Mouse (Mus musculus) thymus, postnatal 0 days (tissue): ENCODE data around the gene Bik. TPM values are rescaled to one million over a fixed set of nuclear protein-coding genes. Genes with fewer than 3 reads are reported as not detected.
A peak's percentile ranks its signal among the peaks of the same experiment; 100 is the strongest.

Experiments
- DNase-seq: peaks from one replicate; pipeline ENCODE4 v3.0.0-alpha.2; 2015; ENCODE audit warnings: low spot score
- polyA plus RNA-seq: library from polyadenylated mRNA; unstranded; fragments of >200 nt; fragmentation: Nextera tagmentation; extraction: Ambion mirVana; gene quantifications from 2 replicates; pipeline ENCODE4 v1.2.1, GENCODE M21; 2015

Gene Bik
- polyA plus RNA-seq, 1 experiment from 2014 or later, result 4.3 TPM

GRCm38 (mm10) chr15:83547144-83547543 is 20.5 kb downstream of the Bik start:
- DNase-seq, result no peak

GRCm38 (mm10) chr15:83550137-83550536 is 23.5 kb downstream of the Bik start:
- no peak for DNase-seq

GRCm38 (mm10) chr15:83553831-83554230 is 27.2 kb downstream of the Bik start:
- DNase-seq, result peak; percentile 30

- peak; percentile 93 for DNase-seq
Observed at GRCm38 (mm10) chr15:83555161-83555974, 28.7 kb downstream of the Bik start.

- no peak for DNase-seq
Observed at GRCm38 (mm10) chr15:83560941-83561477, 34.3 kb downstream of the Bik start.

GRCm38 (mm10) chr15:83562626-83563270 is 36.1 kb downstream of the Bik start:
- DNase-seq, result peak; percentile 83

GRCm38 (mm10) chr15:83563327-83563856 is 36.7 kb downstream of the Bik start, which contains the start of the genes Tspo and Mcat:
Gene Tspo, plus strand, starts transcription at chr15:83563592.
Gene Mcat, minus strand, starts transcription at chr15:83563787.
- DNase-seq, result peak; percentile 61

- peak; percentile 50 for DNase-seq
Observed at GRCm38 (mm10) chr15:83563857-83564651, 37.4 kb downstream of the Bik start.

GRCm38 (mm10) chr15:83565434-83565833 is 38.8 kb downstream of the Bik start:
- no peak for DNase-seq

- no peak for DNase-seq
Observed at GRCm38 (mm10) chr15:83566006-83566405, 39.3 kb downstream of the Bik start.

- DNase-seq, result no peak
Observed at GRCm38 (mm10) chr15:83567728-83568127, 41.1 kb downstream of the Bik start.

GRCm38 (mm10) chr15:83568544-83568943 is 41.9 kb downstream of the Bik start:
- DNase-seq, result no peak

GRCm38 (mm10) chr15:83569682-83570081 is 43.0 kb downstream of the Bik start:
- peak; percentile 67 for DNase-seq

GRCm38 (mm10) chr15:83570641-83571040 is 44.0 kb downstream of the Bik start:
- DNase-seq, result peak; percentile 46

- DNase-seq, result no peak
Observed at GRCm38 (mm10) chr15:83571636-83572035, 45.0 kb downstream of the Bik start.

- DNase-seq, result no peak
Observed at GRCm38 (mm10) chr15:83572132-83572531, 45.5 kb downstream of the Bik start.

- DNase-seq, result no peak
Observed at GRCm38 (mm10) chr15:83573606-83574005, 46.9 kb downstream of the Bik start.

- DNase-seq, result no peak
Observed at GRCm38 (mm10) chr15:83574731-83575351, 48.2 kb downstream of the Bik start.

- no peak for DNase-seq
Observed at GRCm38 (mm10) chr15:83575543-83575942, 48.9 kb downstream of the Bik start.

GRCm38 (mm10) chr15:83576651-83577050 is 50.0 kb downstream of the Bik start:
- DNase-seq, result no peak

GRCm38 (mm10) chr15:83582931-83583330 is 56.3 kb downstream of the Bik start:
- DNase-seq, result no peak
